Mouse (Mus musculus) lung, embryonic 16.5 days (tissue): ENCODE measurements around the gene Mndal. TPM values are rescaled to one million over a fixed set of nuclear protein-coding genes. Genes with fewer than 3 reads are reported as not detected.
"Not testable (repeated sequence)": the region's sequence is repeated elsewhere in the genome, so short reads cannot be mapped to it uniquely, and the experiment has no call there.

Experiments
- ATAC-seq: fragments of 200-750 bp; cut with Nextera tagmentation; 2 replicates; pipeline ENCODE4 v1.8.0; 2017; ENCODE audit warnings: low read depth, mild to moderate bottlenecking, moderate library complexity
- H3K27ac ChIP-seq: fragments of 300-500 bp; sonication (generic); 2 replicates; pipeline ENCODE4 v1.5.1; 2014; ENCODE audit warnings: mild to moderate bottlenecking, control low read depth, low read length
- H3K27me3 ChIP-seq: fragments of 300-500 bp; sonication (generic); 2 replicates; pipeline ENCODE4 v1.6.1; 2014; ENCODE audit warnings: low read depth, low read length, mixed read lengths; ENCODE audit not compliant: control insufficient read depth, insufficient read depth
- H3K36me3 ChIP-seq: fragments of 300-500 bp; sonication (generic); 2 replicates; pipeline ENCODE4 v1.6.1; 2014; ENCODE audit warnings: low read length; ENCODE audit not compliant: control insufficient read depth, insufficient read depth
- H3K4me1 ChIP-seq: fragments of 300-500 bp; sonication (generic); replicated peaks from 2 replicates; pipeline ENCODE4 v1.6.1; 2014; ENCODE audit warnings: low read length, mixed read lengths; ENCODE audit not compliant: control insufficient read depth, insufficient read depth
- H3K4me2 ChIP-seq: fragments of 300-500 bp; sonication (generic); 2 replicates; pipeline ENCODE4 v1.6.1; 2014; ENCODE audit warnings: low read depth, low read length, control low read depth
- H3K4me3 ChIP-seq: fragments of 300-500 bp; sonication (generic); 2 replicates; pipeline ENCODE4 v1.5.1; 2014; ENCODE audit warnings: mild to moderate bottlenecking, low read length, control low read depth
- H3K9ac ChIP-seq: fragments of 300-500 bp; sonication (generic); 2 replicates; pipeline ENCODE4 v1.6.1; 2014; ENCODE audit warnings: low read length, control low read depth
- H3K9me3 ChIP-seq: fragments of 300-500 bp; sonication (generic); 2 replicates; pipeline ENCODE4 v1.6.1; 2016; ENCODE audit warnings: low read length; ENCODE audit not compliant: control insufficient read depth
- WGBS: fragments of 180-500 bp; shearing (Covaris S2); extraction: QIAGEN DNeasy Blood & Tissue Kit; methylation state at CpG from one replicate; pipeline ENCODE4 v1.1.7; 2014; 5-methylcytosine and 5-hydroxymethylcytosine counted together
- polyA plus RNA-seq: library from polyadenylated mRNA; unstranded; fragments of >200 nt; fragmentation: Nextera tagmentation; extraction: Ambion mirVana; gene quantifications from 2 replicates; pipeline ENCODE4 v1.2.1, GENCODE M21; 2015

The Mndal gene
- 3.3 and 3.4 TPM in 2 replicates for polyA plus RNA-seq

DNA sequence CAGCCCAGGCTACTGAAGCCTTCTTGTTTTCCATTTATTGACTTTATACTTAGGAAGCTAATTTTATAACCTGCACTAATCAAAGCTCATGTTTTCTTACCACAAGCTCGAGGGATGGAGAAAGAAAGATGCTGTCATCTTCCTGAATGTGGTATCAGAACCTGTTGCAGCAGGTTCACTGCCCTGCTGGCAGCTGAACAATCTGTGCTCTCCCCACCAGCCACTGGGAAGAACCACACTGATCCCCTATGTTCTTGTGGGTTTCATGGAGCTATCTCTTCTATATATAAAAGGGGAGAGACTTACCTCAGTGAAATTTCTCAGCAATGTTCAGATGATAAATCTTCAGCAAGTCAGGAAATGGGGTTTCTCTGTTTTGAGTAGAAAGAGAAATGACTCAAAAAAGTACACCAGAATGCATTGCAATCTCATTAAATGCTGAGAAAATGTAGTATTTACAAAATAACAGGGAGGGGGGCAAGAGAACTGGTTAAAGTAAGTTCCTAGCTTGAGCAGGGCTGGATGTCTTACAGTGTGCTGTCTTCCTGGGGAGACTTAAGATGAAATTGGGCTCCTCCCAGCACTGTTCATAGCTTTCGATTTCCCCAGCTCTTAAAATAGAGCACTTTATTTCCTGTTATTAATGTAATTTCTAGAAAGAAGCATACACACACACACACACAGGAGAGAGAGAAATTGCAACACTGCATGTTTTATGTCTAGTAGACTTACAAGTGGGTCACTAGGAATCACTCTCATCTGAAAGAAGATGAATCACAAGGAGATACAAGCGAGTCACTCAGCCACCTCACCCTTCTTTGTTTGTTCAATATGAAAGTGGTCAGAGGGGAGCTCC is at the start of gene Mndal, which contains the start of gene Ifi203:
Mndal (minus strand) TSS at position 568 of the 856 bp plus-strand sequence.
Ifi203 (minus strand) TSS at position 749 of the 856 bp plus-strand sequence.
- H3K9ac ChIP-seq, H3K36me3 ChIP-seq, H3K9me3 ChIP-seq, H3K27ac ChIP-seq, H3K4me3 ChIP-seq, H3K4me2 ChIP-seq, H3K27me3 ChIP-seq, ATAC-seq, H3K4me1 ChIP-seq: not testable (repeated sequence)
- WGBS = 39% methylated on average over 3 of the region's 3 CpGs

DNA sequence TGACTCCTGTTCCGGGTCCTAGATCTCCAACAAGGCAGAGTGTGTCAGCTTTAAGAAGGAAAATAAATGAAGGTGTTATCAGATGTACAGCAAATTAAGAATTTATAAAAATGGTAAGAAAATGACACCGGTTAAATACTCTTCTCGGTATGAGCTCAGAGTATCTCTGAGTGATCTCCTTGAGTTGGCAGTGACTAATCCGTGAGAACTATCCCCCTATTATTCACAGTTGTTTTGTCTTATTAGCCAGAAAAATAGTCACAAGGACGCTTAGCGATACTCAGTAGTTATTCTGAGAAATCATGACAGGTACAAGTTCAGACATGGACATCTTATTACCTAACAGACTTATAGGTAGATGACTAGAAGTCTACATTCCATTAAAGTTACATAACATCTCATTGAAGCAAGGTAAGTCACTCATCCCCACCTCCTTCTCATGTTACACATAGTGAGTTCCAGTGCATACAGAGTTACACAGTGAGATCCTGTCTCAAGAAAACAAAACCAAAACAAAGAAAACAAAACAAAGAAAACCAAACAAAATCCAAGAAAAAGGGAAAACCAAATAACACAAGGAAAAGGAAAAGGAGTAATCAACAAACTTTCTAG is 40.5 kb upstream of the Mndal start, which contains the start of gene Ifi202b:
Ifi202b (minus strand) TSS at position 51 of the 612 bp plus-strand sequence.
- not testable (repeated sequence) for H3K9ac ChIP-seq, H3K9me3 ChIP-seq, H3K4me3 ChIP-seq, ATAC-seq, H3K4me2 ChIP-seq, H3K27me3 ChIP-seq, H3K4me1 ChIP-seq, H3K36me3 ChIP-seq, H3K27ac ChIP-seq
- WGBS = 70% methylated on average over 6 of the region's 6 CpGs

DNA sequence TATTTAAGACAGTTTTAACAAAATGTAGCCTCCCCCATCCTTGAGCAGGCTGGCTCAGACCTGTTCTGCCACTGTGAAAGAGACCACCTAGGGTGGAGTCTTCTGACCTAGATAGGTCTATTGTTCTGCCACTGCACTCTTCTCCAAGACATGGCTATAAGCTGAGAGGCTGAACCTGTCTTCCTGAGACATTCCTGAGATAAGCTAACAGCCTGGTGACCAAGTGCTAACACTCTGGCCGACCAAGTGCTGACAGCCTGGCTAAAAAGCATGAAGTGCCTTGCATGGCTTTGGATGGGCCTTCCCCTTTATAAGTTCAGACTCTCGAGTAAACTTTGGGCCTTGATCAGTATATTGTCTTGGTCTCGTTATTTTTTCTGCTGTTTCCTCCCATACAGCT is 38.7 kb upstream of the Mndal start:
- H3K9ac ChIP-seq, ATAC-seq, H3K27me3 ChIP-seq, H3K9me3 ChIP-seq, H3K4me1 ChIP-seq, H3K36me3 ChIP-seq, H3K27ac ChIP-seq, H3K4me3 ChIP-seq, H3K4me2 ChIP-seq: not testable (repeated sequence)
- WGBS = 9% methylated on average over 3 of the region's 3 CpGs

DNA sequence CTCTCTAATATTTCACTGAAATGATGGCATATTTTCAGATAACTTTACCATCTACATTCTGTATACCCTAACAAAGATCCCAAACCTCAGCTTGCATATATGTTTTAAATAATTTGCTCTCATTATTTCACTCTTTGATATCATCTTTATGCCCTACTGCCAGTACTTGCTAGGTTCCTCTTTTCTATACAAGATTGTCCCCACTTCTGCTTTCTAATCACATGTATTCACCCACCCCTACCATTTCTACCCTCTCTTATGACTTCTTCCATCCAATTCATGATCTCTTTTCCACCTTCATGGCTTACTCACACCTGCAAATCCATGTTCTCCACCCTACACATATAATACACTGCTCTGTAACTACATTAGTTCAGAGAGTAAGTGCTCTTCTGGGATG is 35.3 kb upstream of the Mndal start:
- Histone ChIP-seq H3K27ac (no peak overlapping the region), H3K4me3 (no peak overlapping the region), H3K4me1 (no peaks in the 10 kb centered on the region), H3K36me3 (no peaks in the 10 kb centered on the region), H3K9ac (no peak overlapping the region), H3K27me3 (no peaks in the 10 kb centered on the region), H3K9me3 (no peaks in the 10 kb centered on the region), H3K4me2 (no peak overlapping the region)
- ATAC-seq = no peak

- Histone ChIP-seq H3K4me3 (no peak overlapping the region), H3K27ac (no peak overlapping the region), H3K27me3 (no peaks in the 10 kb centered on the region), H3K4me2 (no peak overlapping the region), H3K36me3 (no peaks in the 10 kb centered on the region), H3K4me1 (no peaks in the 10 kb centered on the region), H3K9ac (no peak overlapping the region), H3K9me3 (no peaks in the 10 kb centered on the region)
- no peak for ATAC-seq
Observed at GRCm38 (mm10) chr1:173973111-173973510, 30.8 kb upstream of the Mndal start.

GRCm38 (mm10) chr1:173961491-173961890 is 19.2 kb upstream of the Mndal start:
- H3K27me3 ChIP-seq, H3K4me1 ChIP-seq, H3K4me3 ChIP-seq, ATAC-seq, H3K4me2 ChIP-seq, H3K9me3 ChIP-seq, H3K27ac ChIP-seq, H3K36me3 ChIP-seq, H3K9ac ChIP-seq: not testable (repeated sequence)
- whole genome bisulfite sequencing = 62% methylated on average over 1 of the region's 1 CpGs

- ATAC-seq, H3K4me1 ChIP-seq, H3K36me3 ChIP-seq, H3K9ac ChIP-seq, H3K27me3 ChIP-seq, H3K9me3 ChIP-seq, H3K4me2 ChIP-seq, H3K4me3 ChIP-seq, H3K27ac ChIP-seq: not testable (repeated sequence)
- 67% methylated on average over 3 of the region's 3 CpGs for WGBS
Observed at GRCm38 (mm10) chr1:173959998-173960397, 17.7 kb upstream of the Mndal start.

DNA sequence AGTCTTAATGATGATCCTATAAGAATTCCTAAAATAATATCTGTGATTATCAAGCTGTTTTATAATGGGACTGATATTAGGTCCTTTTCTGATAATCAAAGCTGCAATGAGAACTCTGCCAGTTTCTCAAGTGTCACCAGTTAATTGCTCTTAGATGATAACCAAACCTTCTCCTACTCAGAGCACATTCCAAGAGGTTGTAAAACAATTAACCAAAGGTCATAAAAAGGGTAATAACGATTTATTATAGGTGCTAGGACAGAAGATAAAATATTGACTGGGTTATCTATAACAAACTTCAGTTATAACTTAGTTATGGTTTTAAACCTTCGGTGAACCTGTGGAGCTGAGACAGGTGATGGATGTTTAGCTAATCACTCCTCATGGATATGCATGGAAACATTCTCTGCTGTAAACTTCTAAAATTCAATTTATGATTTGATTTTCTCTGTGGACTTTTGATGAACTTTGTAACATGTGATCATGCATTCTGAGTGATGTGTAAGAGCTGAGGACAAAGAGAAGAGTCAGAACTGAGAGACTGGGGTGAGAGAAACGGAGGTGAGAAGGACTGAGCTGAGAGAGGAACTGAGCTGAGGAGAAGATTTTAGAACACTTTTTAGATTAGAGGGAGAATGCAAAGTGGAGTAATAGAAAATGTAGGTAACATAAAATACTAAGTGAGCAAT is 13.7 kb upstream of the Mndal start:
- WGBS = 35% methylated on average over 3 of the region's 3 CpGs
- H3K27ac ChIP-seq, H3K9ac ChIP-seq, ATAC-seq, H3K36me3 ChIP-seq, H3K4me1 ChIP-seq, H3K4me2 ChIP-seq, H3K27me3 ChIP-seq, H3K4me3 ChIP-seq, H3K9me3 ChIP-seq: not testable (repeated sequence)

DNA sequence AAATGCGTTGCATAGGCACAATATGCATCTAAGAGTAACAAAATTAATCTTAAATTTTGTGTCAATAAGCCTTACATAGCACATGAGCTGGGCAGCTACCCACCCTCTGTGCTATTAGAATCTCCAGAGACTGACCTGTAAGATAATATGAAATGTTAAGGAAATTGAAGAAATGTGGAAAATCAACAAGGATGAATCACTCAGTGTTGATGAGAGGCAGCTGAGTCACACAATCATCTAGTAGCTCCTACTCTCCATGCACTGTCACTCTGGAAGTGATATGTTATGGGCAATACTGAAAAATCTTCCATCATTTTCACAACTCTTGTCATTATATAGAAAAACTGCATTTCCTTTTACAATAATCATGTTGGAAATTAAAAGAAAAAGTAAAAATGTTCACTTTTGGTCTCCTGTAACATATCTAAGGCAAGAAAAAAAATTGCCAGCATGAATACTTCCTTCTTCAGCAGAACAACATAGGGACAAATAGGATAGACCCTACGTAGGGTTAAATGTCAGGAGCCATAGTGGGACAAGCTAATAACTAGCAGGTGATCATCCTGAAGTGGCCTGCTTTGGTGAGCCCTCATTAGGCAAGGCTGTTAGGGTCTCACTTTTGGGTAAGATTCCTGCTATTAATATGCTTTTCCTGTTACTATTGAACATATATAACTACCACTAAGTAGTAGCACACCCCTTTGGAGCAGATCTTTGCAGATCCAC is 12.9 kb upstream of the Mndal start:
- H3K4me2 ChIP-seq = no peak overlapping the region
- ATAC-seq = no peak

More for the DNA sequence above, 12.9 kb upstream of the Mndal start:
- H3K27me3 ChIP-seq = no peaks in the 10 kb centered on the region
- H3K9me3 ChIP-seq = no peaks in the 10 kb centered on the region
- H3K9ac ChIP-seq = no peak overlapping the region
- no peak overlapping the region for H3K4me3 ChIP-seq
- H3K36me3 ChIP-seq = no peaks in the 10 kb centered on the region
- whole genome bisulfite sequencing = 78% methylated on average over 2 of the region's 2 CpGs
- H3K4me1 ChIP-seq = no peaks in the 10 kb centered on the region
- H3K27ac ChIP-seq = no peak overlapping the region
